Mouse (Mus musculus) bone marrow, adult 2 months (tissue): Measurements from ENCODE around the gene Smyd3.

ENCODE experiments used
- CTCF ChIP-seq: fragments of 200-500 bp; IDR thresholded peaks from 2 replicates; pipeline ENCODE4 v1.5.1; 2011; ENCODE audit warnings: low read length, control low read depth; ENCODE audit not compliant: control insufficient read depth, insufficient read depth
- POLR2A ChIP-seq: fragments of 200-500 bp; IDR thresholded peaks from 2 replicates; pipeline ENCODE4 v1.6.1; 2011; ENCODE audit warnings: low read depth, mild to moderate bottlenecking, control low read depth, low read length, borderline replicate concordance; ENCODE audit not compliant: control insufficient read depth

- TF ChIP-seq POLR2A (no peak), CTCF (no peak)
These were observed 139.7 kb downstream of the Smyd3 start for GRCm38 (mm10) chr1:179378102-179378501.
